ENCODE assay signal across 42 mouse cellular contexts in genomic region chr2:170529766-170530165, GRCm38 (mm10). TPM values are rescaled to one million over a fixed set of nuclear protein-coding genes. Genes with fewer than 3 reads are reported as not detected.
"Had no signal": no experiment of that assay in that cellular context is flagged by ENCODE, and none has a peak within 500 bp of the region (broad histone marks: within the 10 kb centered on the region; RNA-seq: fewer than 3 reads in every experiment).

No protein-coding gene starts in this region.

- H3K4me1 ChIP-seq: hindbrain, embryonic 13.5 days; hindbrain, embryonic 15.5 days; kidney, embryonic 15.5 days; limb, embryonic 13.5 days; liver, embryonic 12.5 days had no signal

- ATAC-seq: hindbrain, postnatal 0 days; intestine, embryonic 16.5 days; liver, embryonic 12.5 days had no signal

- H3K4me2 ChIP-seq: heart, embryonic 11.5 days; heart, embryonic 13.5 days; heart, embryonic 15.5 days; hindbrain, embryonic 13.5 days; hindbrain, embryonic 15.5 days; kidney, embryonic 15.5 days; liver, embryonic 12.5 days had no signal

- H3K4me3 ChIP-seq: heart, adult 2 months; heart, embryonic 13.5 days; heart, embryonic 15.5 days; hindbrain, embryonic 13.5 days; hindbrain, embryonic 15.5 days; kidney, embryonic 15.5 days; limb, embryonic 13.5 days; limb, embryonic 15.5 days; liver, embryonic 12.5 days had no signal

- H3K9ac ChIP-seq: heart, embryonic 13.5 days; heart, embryonic 15.5 days; hindbrain, embryonic 13.5 days; hindbrain, embryonic 15.5 days; kidney, embryonic 15.5 days; limb, embryonic 13.5 days; limb, embryonic 15.5 days; liver, embryonic 12.5 days; liver, embryonic 14.5 days had no signal

- H3K27ac ChIP-seq: heart, adult 2 months; heart, embryonic 13.5 days; heart, embryonic 15.5 days; hindbrain, embryonic 13.5 days; hindbrain, embryonic 15.5 days; hindbrain, postnatal 0 days; kidney, embryonic 15.5 days; kidney, postnatal 0 days; limb, embryonic 13.5 days; limb, embryonic 15.5 days; liver, embryonic 12.5 days; liver, embryonic 14.5 days had no signal

- H3K9me3 ChIP-seq: heart, embryonic 13.5 days; heart, embryonic 15.5 days; hindbrain, embryonic 13.5 days; hindbrain, embryonic 15.5 days; kidney, embryonic 15.5 days; limb, embryonic 13.5 days; limb, embryonic 15.5 days; liver, embryonic 12.5 days had no signal

- H3K36me3 ChIP-seq: heart, embryonic 13.5 days; heart, embryonic 15.5 days; hindbrain, embryonic 13.5 days; hindbrain, embryonic 15.5 days; kidney, embryonic 15.5 days; limb, embryonic 13.5 days; limb, embryonic 15.5 days; liver, embryonic 12.5 days had no signal

- H3K27me3 ChIP-seq: heart, embryonic 13.5 days; heart, embryonic 15.5 days; hindbrain, embryonic 13.5 days; hindbrain, embryonic 15.5 days; kidney, embryonic 15.5 days; liver, embryonic 12.5 days had no signal

- DNase-seq: gastrocnemius, postnatal 14 days; gastrocnemius, postnatal 36 days; heart, adult 11 months; heart, adult 2 months; heart, postnatal 14 days; heart, postnatal 36 days; kidney, adult 11 months; kidney, adult 2 months; kidney, postnatal 14 days; kidney, postnatal 36 days; layer of hippocampus, adult 9-11 months; layer of hippocampus, postnatal 36 days; left cerebral cortex, postnatal 4 days had no signal

RNA-seq across cellular contexts. Expression of gene Cyp24a1, which starts 32.8 kb away (rescaled TPM):
- total RNA-seq: gastrocnemius, adult 18-20 months; gastrocnemius, adult 8-10 months; gastrocnemius, postnatal 14 days; gastrocnemius, postnatal 36 days; heart, adult 2 months; heart, postnatal 14 days; heart, postnatal 36 days; hematopoietic stem cell, adult 5-6 weeks; hindbrain, postnatal 0 days; layer of hippocampus, adult 18-20 months; layer of hippocampus, postnatal 14 days; layer of hippocampus, postnatal 36 days; left cerebral cortex, adult 18-20 months; left cerebral cortex, adult 8-10 months; left cerebral cortex, postnatal 10 days; left cerebral cortex, postnatal 25 days; left cerebral cortex, postnatal 4 days; liver, adult 2 months had no signal
- polyA plus RNA-seq: gonadal fat pad, adult 2 months; heart, adult 2 months; heart, embryonic 11.5 days; heart, embryonic 13.5 days; heart, embryonic 15.5 days; heart, postnatal 0 days; hindbrain, embryonic 13.5 days; intestine, embryonic 14.5 days; intestine, embryonic 16.5 days; large intestine, adult 2 months; limb, embryonic 11.5 days; limb, embryonic 13.5 days; limb, embryonic 15.5 days; liver, adult 2 months; liver, embryonic 12.5 days; liver, embryonic 14.5 days; liver, embryonic 16.5 days had no signal
